Mouse (Mus musculus): Measurements from ENCODE around the gene Pde10a. TPM values are rescaled to one million over a fixed set of nuclear protein-coding genes. Genes with fewer than 3 reads are reported as not detected.
A peak's percentile ranks its signal among the peaks of the same experiment; 100 is the strongest.

Gene Pde10a
- polyA plus RNA-seq, 1 experiment from 2014 or later = 2.6 TPM

- 0 out of 2 replicates have a peak overlapping the region, but pooled peaks have one; percentile 7 for H3K4me2 ChIP-seq
These were observed 334.3 kb downstream of the Pde10a start for GRCm38 (mm10) chr17:8859489-8859888.

GRCm38 (mm10) chr17:8864638-8865497 lies 339.7 kb downstream of the Pde10a start:
- H3K27me3 ChIP-seq (ENCODE audit: insufficient read depth, low read length) = no peaks in the 10 kb centered on the region
- no peak for TF ChIP-seq CTCF (IDR thresholded peaks at IDR 0.05; ENCODE audit: low read depth)
- H3K27ac ChIP-seq (ENCODE audit: low read depth) = no peak overlapping the region
- H3K4me1 ChIP-seq (ENCODE audit: insufficient read depth) = no peaks in the 10 kb centered on the region
- H3K9me3 ChIP-seq (ENCODE audit: low read depth, low read length) = no peaks in the 10 kb centered on the region
- H3K4me3 ChIP-seq (ENCODE audit: low read depth, low read length) = no peak overlapping the region
- WGBS = 66% methylated on average over 8 of the region's 8 CpGs
- ATAC-seq (ENCODE audit: insufficient read depth) (no peak), DNase-seq (peak; percentile 56)
- no peak overlapping the region for H3K4me2 ChIP-seq
- H3K36me3 ChIP-seq (ENCODE audit: insufficient read depth) = no peaks in the 10 kb centered on the region
- H3K9ac ChIP-seq = no peak overlapping the region

More at GRCm38 (mm10) chr17:8859489-8859888, 334.3 kb downstream of the Pde10a start:
- Histone ChIP-seq H3K36me3 (ENCODE audit: insufficient read depth) (no peaks in the 10 kb centered on the region), H3K4me3 (ENCODE audit: low read depth, low read length) (no peak overlapping the region), H3K4me1 (ENCODE audit: insufficient read depth) (0 out of 2 replicates have a peak, but pooled peaks cover 12% of the 10 kb centered on the region), H3K27ac (ENCODE audit: low read depth) (no peak overlapping the region), H3K9ac (no peak overlapping the region), H3K27me3 (ENCODE audit: insufficient read depth, low read length) (no peaks in the 10 kb centered on the region), H3K9me3 (ENCODE audit: low read depth, low read length) (no peaks in the 10 kb centered on the region)
- TF ChIP-seq CTCF (IDR thresholded peaks at IDR 0.05; ENCODE audit: low read depth) = no peak
- no peak; the same call in 1 of the 2 replicates for ATAC-seq (ENCODE audit: insufficient read depth)
- 35% methylated on average over 4 of the region's 4 CpGs for WGBS
- DNase-seq = peak; percentile 60

GRCm38 (mm10) chr17:8867331-8868237 lies 342.4 kb downstream of the Pde10a start:
- DNase-seq (peak; percentile 42), ATAC-seq (ENCODE audit: insufficient read depth) (no peak)
- TF ChIP-seq CTCF (IDR thresholded peaks at IDR 0.05; ENCODE audit: low read depth) = no peak
- Histone ChIP-seq H3K4me3 (ENCODE audit: low read depth, low read length) (no peak overlapping the region), H3K9me3 (ENCODE audit: low read depth, low read length) (no peaks in the 10 kb centered on the region), H3K27ac (ENCODE audit: low read depth) (no peak overlapping the region), H3K36me3 (ENCODE audit: insufficient read depth) (no peaks in the 10 kb centered on the region), H3K4me2 (no peak overlapping the region), H3K9ac (no peak overlapping the region), H3K4me1 (ENCODE audit: insufficient read depth) (peaks cover 6% of the 10 kb centered on the region), H3K27me3 (ENCODE audit: insufficient read depth, low read length) (no peaks in the 10 kb centered on the region)
- 57% methylated on average over 25 of the region's 25 CpGs for WGBS

GRCm38 (mm10) chr17:8869287-8869686 lies 344.1 kb downstream of the Pde10a start:
- Histone ChIP-seq H3K27me3 (ENCODE audit: insufficient read depth, low read length) (no peaks in the 10 kb centered on the region), H3K4me1 (ENCODE audit: insufficient read depth) (peaks cover 6% of the 10 kb centered on the region), H3K4me2 (no peak overlapping the region), H3K36me3 (ENCODE audit: insufficient read depth) (no peaks in the 10 kb centered on the region), H3K27ac (ENCODE audit: low read depth) (no peak overlapping the region), H3K4me3 (ENCODE audit: low read depth, low read length) (no peak overlapping the region), H3K9me3 (ENCODE audit: low read depth, low read length) (no peaks in the 10 kb centered on the region), H3K9ac (no peak overlapping the region)
- DNase-seq = no peak
- WGBS = 87% methylated on average over 10 of the region's 10 CpGs
- no peak for TF ChIP-seq CTCF (IDR thresholded peaks at IDR 0.05; ENCODE audit: low read depth)
- ATAC-seq (ENCODE audit: insufficient read depth) = no peak

DNA sequence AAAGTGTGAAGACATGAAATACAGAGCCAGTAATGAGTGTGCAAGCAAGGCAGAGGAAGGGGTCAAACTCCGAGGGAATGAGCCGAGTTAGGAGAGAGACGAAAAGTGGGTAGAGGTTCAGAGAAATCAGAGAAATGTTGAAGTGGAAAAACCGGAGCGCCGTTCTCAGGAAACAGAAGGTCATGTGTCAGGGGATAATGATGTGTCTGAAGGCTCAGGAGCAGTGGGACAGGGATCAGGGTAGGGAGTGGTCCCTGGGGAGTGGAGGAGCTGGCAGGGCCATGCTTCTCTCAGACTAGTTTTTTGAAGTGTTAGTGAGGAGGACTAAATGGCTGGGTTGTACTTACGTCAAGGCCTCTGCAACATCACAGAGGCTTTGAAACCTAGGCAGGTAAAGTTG lies 345.7 kb downstream of the Pde10a start:
- no peaks in the 10 kb centered on the region for H3K36me3 ChIP-seq (ENCODE audit: insufficient read depth)
- 39% methylated on average over 7 of the region's 7 CpGs for WGBS
- no peaks in the 10 kb centered on the region for H3K9me3 ChIP-seq (ENCODE audit: low read depth, low read length)
- TF ChIP-seq CTCF (IDR thresholded peaks at IDR 0.05; ENCODE audit: low read depth) = no peak
- no peak overlapping the region for H3K9ac ChIP-seq
- H3K4me1 ChIP-seq (ENCODE audit: insufficient read depth) = peaks cover 6% of the 10 kb centered on the region
- H3K27me3 ChIP-seq (ENCODE audit: insufficient read depth, low read length) = no peaks in the 10 kb centered on the region
- no peak overlapping the region for H3K4me3 ChIP-seq (ENCODE audit: low read depth, low read length)
- H3K27ac ChIP-seq (ENCODE audit: low read depth) = no peak overlapping the region
- DNase-seq (no peak), ATAC-seq (ENCODE audit: insufficient read depth) (no peak)
- no peak overlapping the region for H3K4me2 ChIP-seq

DNA sequence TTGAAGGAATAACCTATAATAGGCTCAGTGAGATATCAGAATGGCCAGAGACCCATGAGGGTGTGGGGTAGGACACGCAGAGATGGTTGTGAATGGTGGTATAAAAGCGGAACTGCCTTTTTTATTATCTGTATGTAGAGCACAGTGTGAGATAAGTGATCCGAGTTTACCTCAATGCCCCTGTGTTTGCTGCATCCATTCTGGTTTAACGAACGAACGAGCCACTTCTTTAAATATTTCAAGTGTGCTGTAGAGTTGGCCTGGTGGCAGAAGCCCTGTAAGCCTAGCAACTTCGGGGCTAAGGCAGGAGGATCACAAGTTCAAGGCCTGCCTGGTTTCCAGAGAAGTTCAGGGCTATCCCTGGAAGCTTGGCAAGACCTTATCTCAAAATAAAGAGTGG lies 346.2 kb downstream of the Pde10a start:
- no peaks in the 10 kb centered on the region for H3K36me3 ChIP-seq (ENCODE audit: insufficient read depth)
- TF ChIP-seq CTCF (IDR thresholded peaks at IDR 0.05; ENCODE audit: low read depth) = no peak

More for the DNA sequence above, 346.2 kb downstream of the Pde10a start:
- Histone ChIP-seq H3K4me2 (no peak overlapping the region), H3K27me3 (ENCODE audit: insufficient read depth, low read length) (no peaks in the 10 kb centered on the region), H3K4me1 (ENCODE audit: insufficient read depth) (peaks cover 6% of the 10 kb centered on the region), H3K9me3 (ENCODE audit: low read depth, low read length) (no peaks in the 10 kb centered on the region), H3K27ac (ENCODE audit: low read depth) (no peak overlapping the region), H3K9ac (no peak overlapping the region), H3K4me3 (ENCODE audit: low read depth, low read length) (no peak overlapping the region)
- no peak for ATAC-seq (ENCODE audit: insufficient read depth)
- 74% methylated on average over 7 of the region's 7 CpGs for WGBS
- no peak for DNase-seq
